Mouse (Mus musculus): ENCODE data around the gene Smurf1.

DNA sequence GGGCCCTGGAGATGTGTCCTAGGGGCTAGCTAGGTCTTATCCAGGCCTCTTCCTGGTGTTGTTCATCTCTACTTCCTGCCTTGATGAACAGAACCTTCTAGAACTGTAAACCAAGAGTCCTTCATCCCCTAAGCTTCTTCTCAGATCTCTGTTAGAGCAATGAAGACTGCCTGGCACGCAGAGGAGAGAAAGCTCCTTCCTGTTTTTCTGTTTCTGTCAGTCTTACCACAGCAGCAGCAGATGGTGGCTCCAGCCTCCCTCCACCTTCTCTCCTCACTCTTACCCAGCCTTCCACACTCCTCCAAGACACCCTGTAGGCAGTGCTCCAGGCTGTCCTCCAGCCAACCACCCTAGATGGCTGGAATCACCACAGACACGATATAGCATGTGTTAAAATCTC, 28.3 kb downstream of the Smurf1 start:
- no peak for TF ChIP-seq CTCF (conservative IDR thresholded peaks at IDR 0.05; ENCODE audit: insufficient read depth, insufficient read length, low read depth, low read length)
- TF ChIP-seq POLR2A (IDR thresholded peaks at IDR 0.05; ENCODE audit: low read depth, low read length), result no peak

Data from kidney, adult 2 months (tissue).